ENCODE assay signal across 23 mouse cellular contexts in genomic region chr5:36090036-36090435, GRCm38 (mm10).
DNase-seq lines count a peak whose midpoint lies in the region; ATAC-seq and TF ChIP-seq lines count a peak whose summit lies in the region.
"Had no signal": no experiment of that assay in that cellular context is flagged by ENCODE, and none has a peak within 500 bp of the region (broad histone marks: within the 10 kb centered on the region; RNA-seq: fewer than 3 reads in every experiment).

No protein-coding gene starts in this region.

- H3K9ac ChIP-seq in kidney, postnatal 0 days (ENCODE audit: low read depth, low read length), result no peak overlapping the region
- H3K9ac ChIP-seq: embryonic facial prominence, embryonic 13.5 days; forebrain, embryonic 12.5 days; limb, embryonic 12.5 days; neural tube, embryonic 13.5 days; stomach, embryonic 15.5 days had no signal

- H3K4me3 ChIP-seq in kidney, adult 2 months (ENCODE audit: insufficient read depth, low read depth, low read length), result no peak overlapping the region
- no peak overlapping the region for H3K4me3 ChIP-seq in spleen, adult 2 months (ENCODE audit: extremely low read depth, insufficient read depth, insufficient read length)
- no peak overlapping the region for H3K4me3 ChIP-seq in kidney, postnatal 0 days (replicated peaks; ENCODE audit: low read depth, low read length)
- H3K4me3 ChIP-seq: embryonic facial prominence, embryonic 13.5 days; erythroblast, embryonic 14.5 days; forebrain, embryonic 12.5 days; limb, embryonic 12.5 days; midbrain, embryonic 10.5 days; myocyte; neural tube, embryonic 13.5 days; stomach, embryonic 15.5 days had no signal

- DNase-seq in kidney, adult 2 months, result peak; percentile 61
- DNase-seq in kidney, postnatal 14 days, result no peak
- DNase-seq in spleen, adult 2 months (ENCODE audit: low read depth in 1 of 2, low spot score in 2 of 2), result no peak
- DNase-seq in spleen, postnatal 36 days (ENCODE audit: low spot score in 2 of 2), result no peak
- no peak for DNase-seq in kidney, postnatal 0 days (ENCODE audit: low spot score)
- DNase-seq in thymus, postnatal 25 days, result peak; percentile 12
- no peak for DNase-seq in frontal cortex, postnatal 14 days (ENCODE audit: low spot score in 2 of 2)
- DNase-seq: adrenal gland, postnatal 25 days; cerebellum, adult 8-10 months; cerebellum, postnatal 36 days; embryo, embryonic 11 days; lung, adult 2 months had no signal

- no peak overlapping the region for H3K27ac ChIP-seq in kidney, adult 2 months (ENCODE audit: insufficient read depth, low read depth, low read length)
- H3K27ac ChIP-seq in spleen, adult 2 months (ENCODE audit: insufficient read depth, low read length), result peak overlapping the region; percentile 52; the same call in 1 of the 2 replicates
- H3K27ac ChIP-seq in kidney, postnatal 0 days, result 0 out of 2 replicates have a peak overlapping the region, but pooled peaks have one; percentile 8
- H3K27ac ChIP-seq: embryonic facial prominence, embryonic 13.5 days; forebrain, embryonic 12.5 days; limb, embryonic 12.5 days; midbrain, embryonic 10.5 days; neural tube, embryonic 13.5 days; stomach, embryonic 15.5 days had no signal

- no peaks in the 10 kb centered on the region; the same call in none of the 2 replicates for H3K4me1 ChIP-seq in kidney, adult 2 months (ENCODE audit: control insufficient read depth, insufficient read depth, low read length)
- peaks cover 12% of the 10 kb centered on the region; the same call in 1 of the 2 replicates for H3K4me1 ChIP-seq in spleen, adult 2 months (ENCODE audit: control insufficient read depth, insufficient read depth, insufficient read length)
- no peaks in the 10 kb centered on the region for H3K4me1 ChIP-seq in kidney, postnatal 0 days (replicated peaks; ENCODE audit: insufficient read depth, low read length)
- H3K4me1 ChIP-seq: stomach, embryonic 15.5 days had no signal

- H3K9me3 ChIP-seq in kidney, postnatal 0 days (replicated peaks; ENCODE audit: low read length), result no peaks in the 10 kb centered on the region
- H3K9me3 ChIP-seq: embryonic facial prominence, embryonic 13.5 days; forebrain, embryonic 12.5 days; limb, embryonic 12.5 days; midbrain, embryonic 10.5 days; neural tube, embryonic 13.5 days; stomach, embryonic 15.5 days had no signal

- ATAC-seq in kidney, postnatal 0 days (replicated peaks; ENCODE audit: low FRiP score, low read depth), result no peak
- ATAC-seq: intestine, postnatal 0 days; midbrain, embryonic 16.5 days had no signal

- H3K27me3 ChIP-seq in kidney, adult 2 months (replicated peaks; ENCODE audit: control insufficient read depth, insufficient read depth, low read length), result no peaks in the 10 kb centered on the region
- H3K27me3 ChIP-seq in spleen, adult 2 months (ENCODE audit: control insufficient read depth, insufficient read depth, low read length), result no peaks in the 10 kb centered on the region
- H3K27me3 ChIP-seq in kidney, postnatal 0 days (ENCODE audit: insufficient read depth, low read length), result no peaks in the 10 kb centered on the region
- H3K27me3 ChIP-seq: embryonic facial prominence, embryonic 13.5 days; limb, embryonic 12.5 days; stomach, embryonic 15.5 days had no signal

- no peak overlapping the region for H3K4me2 ChIP-seq in kidney, postnatal 0 days (ENCODE audit: low read length)
- H3K4me2 ChIP-seq: embryonic facial prominence, embryonic 13.5 days; forebrain, embryonic 12.5 days; limb, embryonic 12.5 days; liver, embryonic 11.5 days; neural tube, embryonic 13.5 days; stomach, embryonic 15.5 days had no signal

- no peaks in the 10 kb centered on the region for H3K36me3 ChIP-seq in kidney, adult 2 months (ENCODE audit: control insufficient read depth, insufficient read depth, low read length)
- no peaks in the 10 kb centered on the region for H3K36me3 ChIP-seq in spleen, adult 2 months (ENCODE audit: control insufficient read depth, insufficient read depth, low read length)
- no peaks in the 10 kb centered on the region for H3K36me3 ChIP-seq in kidney, postnatal 0 days (ENCODE audit: insufficient read depth, low read length)
- H3K36me3 ChIP-seq: embryonic facial prominence, embryonic 13.5 days; forebrain, embryonic 12.5 days; limb, embryonic 12.5 days; midbrain, embryonic 10.5 days; neural tube, embryonic 13.5 days; stomach, embryonic 15.5 days had no signal

- WGBS in kidney, adult 2 months, result 51% methylated on average over 7 of the region's 7 CpGs
- WGBS in spleen, adult 2 months, result 35% methylated on average over 7 of the region's 7 CpGs
- WGBS in kidney, postnatal 0 days, result 60% methylated on average over 7 of the region's 7 CpGs

- no peak for TF ChIP-seq POLR2A in kidney, adult 2 months (IDR thresholded peaks at IDR 0.05; ENCODE audit: low read depth, low read length)
- no peak for TF ChIP-seq POLR2A in spleen, adult 2 months (IDR thresholded peaks at IDR 0.05; ENCODE audit: low read depth, low read length)

- no peak for TF ChIP-seq CTCF in kidney, adult 2 months (conservative IDR thresholded peaks at IDR 0.05; ENCODE audit: insufficient read depth, insufficient read length, low read depth, low read length)
- TF ChIP-seq CTCF in spleen, adult 2 months (IDR thresholded peaks at IDR 0.05; ENCODE audit: extremely low read depth, insufficient read depth, insufficient read length, insufficient replicate concordance), result no peak
- TF ChIP-seq CTCF in kidney, postnatal 0 days (IDR thresholded peaks at IDR 0.05; ENCODE audit: low read depth), result no peak

Comparison
In these comparisons a context has a peak if more than half of its experiments do, and no peak if none do; other contexts are left out.
1. DNase-seq: peak in kidney, adult 2 months (single experiment) and thymus, postnatal 25 days (single experiment); none in kidney, postnatal 14 days (single experiment), spleen, adult 2 months (0 of 2), spleen, postnatal 36 days (0 of 2), kidney, postnatal 0 days (single experiment) and frontal cortex, postnatal 14 days (0 of 2).